Mouse (Mus musculus) ovary, adult 10 weeks (tissue): ENCODE measurements around the gene Pde6c. TPM values are rescaled to one million over a fixed set of nuclear protein-coding genes. Genes with fewer than 3 reads are reported as not detected.

Source experiments
- polyA plus RNA-seq: library from polyadenylated mRNA; stranded (reverse); fragments of 350-450 nt; fragmentation: Illumina TruSeq; extraction: RNeasy Lipid Tissue Mini Kit (QIAGEN cat#74804); gene quantifications from one replicate; pipeline ENCODE4 v1.2.3, GENCODE M21; 2014

Pde6c gene
- not detected for polyA plus RNA-seq

GRCm38 (mm10) chr19:38132481-38132880, at the start of gene Pde6c:
Pde6c (plus strand) TSS chr19:38132781.

GRCm38 (mm10) chr19:38096858-38097758, 35.5 kb upstream of the Pde6c start, which contains the start of gene Ffar4:
Ffar4 (plus strand) TSS chr19:38097071.

GRCm38 (mm10) chr19:38125219-38125610, 7.4 kb upstream of the Pde6c start, which contains the start of gene Rbp4:
Rbp4 (minus strand) TSS chr19:38125281.

GRCm38 (mm10) chr19:38223905-38224684, 91.5 kb downstream of the Pde6c start, which contains the start of gene Fra10ac1:
Fra10ac1 (minus strand) TSS chr19:38224156.

Other genes starting within 250 kb of the Pde6c start
- gene Myof, start 89.2 kb upstream of the Pde6c start, polyA plus RNA-seq: 93.1 TPM
- gene Cep55, start 77.8 kb upstream of the Pde6c start, polyA plus RNA-seq: 34.2 TPM
- gene Ffar4, start 35.7 kb upstream of the Pde6c start, polyA plus RNA-seq: not detected
- 11.9 TPM for gene Rbp4, start 7.5 kb upstream of the Pde6c start, polyA plus RNA-seq
- 66.2 TPM for gene Fra10ac1, start 91.4 kb downstream of the Pde6c start, polyA plus RNA-seq
- gene Lgi1, start 131.8 kb downstream of the Pde6c start, polyA plus RNA-seq: 1.2 TPM